Mouse (Mus musculus) intestine, postnatal 0 days (tissue): ENCODE data around the gene Ankrd63. TPM values are rescaled to one million over a fixed set of nuclear protein-coding genes. Genes with fewer than 3 reads are reported as not detected.

Experiments used
- ATAC-seq: fragments of 200-750 bp; cut with Nextera tagmentation; 2 replicates; pipeline ENCODE4 v1.8.0; 2017; ENCODE audit warnings: mild to moderate bottlenecking, moderate TSS enrichment, moderate library complexity
- H3K27ac ChIP-seq: fragments of 300-500 bp; sonication (generic); 2 replicates; pipeline ENCODE4 v1.5.1; 2014; ENCODE audit warnings: mild to moderate bottlenecking, low read depth, low read length, moderate library complexity
- H3K27me3 ChIP-seq: fragments of 300-500 bp; sonication (generic); replicated peaks from 2 replicates; pipeline ENCODE4 v1.6.1; 2014; ENCODE audit warnings: low read length, mixed read lengths; ENCODE audit not compliant: control insufficient read depth, insufficient read depth
- H3K36me3 ChIP-seq: fragments of 300-500 bp; sonication (generic); 2 replicates; pipeline ENCODE4 v1.6.1; 2014; ENCODE audit warnings: mild to moderate bottlenecking, moderate library complexity; ENCODE audit not compliant: control insufficient read depth, insufficient read depth
- H3K4me1 ChIP-seq: fragments of 300-500 bp; sonication (generic); replicated peaks from 2 replicates; pipeline ENCODE4 v1.6.1; 2014; ENCODE audit warnings: antibody characterized with exemption, low read length, mixed read lengths; ENCODE audit not compliant: control insufficient read depth, insufficient read depth
- H3K4me2 ChIP-seq: fragments of 300-500 bp; sonication (generic); replicated peaks from 2 replicates; pipeline ENCODE4 v1.6.1; 2014; ENCODE audit warnings: low read depth, mild to moderate bottlenecking, moderate library complexity
- H3K4me3 ChIP-seq: fragments of 300-500 bp; sonication (generic); 2 replicates; pipeline ENCODE4 v1.5.1; 2014; ENCODE audit warnings: low read depth, low read length
- H3K9ac ChIP-seq: fragments of 300-500 bp; sonication (generic); 2 replicates; pipeline ENCODE4 v1.6.1; 2014; ENCODE audit warnings: mild to moderate bottlenecking, low read depth, low read length
- H3K9me3 ChIP-seq: fragments of 300-500 bp; sonication (generic); 2 replicates; pipeline ENCODE4 v1.6.1; 2016; ENCODE audit warnings: mixed run types; ENCODE audit not compliant: control insufficient read depth
- CTCF ChIP-seq: sonication (generic); IDR thresholded peaks from 2 replicates; pipeline ENCODE4 v1.5.1; 2016; ENCODE audit warnings: low read depth, mild to moderate bottlenecking, control low read depth, antibody characterized with exemption, moderate library complexity
- WGBS: fragments of 180-500 bp; shearing (Covaris S2); extraction: QIAGEN DNeasy Blood & Tissue Kit; methylation state at CpG from one replicate; pipeline ENCODE4 v1.1.7; 2014; 5-methylcytosine and 5-hydroxymethylcytosine counted together
- polyA plus RNA-seq: library from polyadenylated mRNA; unstranded; fragments of >200 nt; fragmentation: Nextera tagmentation; extraction: Ambion mirVana; gene quantifications from 2 replicates; pipeline ENCODE4 v1.2.1, GENCODE M21; 2015

The Ankrd63 gene
- polyA plus RNA-seq, 1 experiment from 2014 or later, result 0.65 TPM

DNA sequence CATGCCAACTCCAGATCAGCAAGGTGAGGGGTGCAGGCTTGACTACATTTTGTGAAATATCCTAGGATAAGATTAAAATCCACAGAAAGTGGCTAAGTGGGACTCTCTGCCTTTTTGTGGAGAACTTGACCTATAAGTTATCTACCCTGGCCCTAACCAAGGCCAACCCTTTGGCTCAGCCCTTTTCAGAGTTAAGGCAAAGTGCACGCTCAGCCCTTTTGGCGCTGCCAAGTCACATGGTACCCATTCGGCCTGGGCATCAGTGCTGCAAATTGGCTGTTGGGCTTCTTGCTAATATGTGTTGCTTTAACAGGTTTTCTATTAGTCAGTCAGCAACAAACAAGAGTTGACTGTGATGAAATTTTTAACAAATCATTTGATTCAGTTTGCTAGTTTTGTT lies 16.0 kb downstream of the Ankrd63 start:
- Histone ChIP-seq H3K27ac (no peak overlapping the region), H3K4me1 (no peaks in the 10 kb centered on the region), H3K27me3 (no peaks in the 10 kb centered on the region), H3K36me3 (no peaks in the 10 kb centered on the region), H3K4me2 (no peak overlapping the region), H3K4me3 (no peak overlapping the region), H3K9ac (no peak overlapping the region), H3K9me3 (no peaks in the 10 kb centered on the region)
- ATAC-seq, result no peak
- TF ChIP-seq CTCF, result no peak
- WGBS, result 84% methylated on average over 3 of the region's 3 CpGs

DNA sequence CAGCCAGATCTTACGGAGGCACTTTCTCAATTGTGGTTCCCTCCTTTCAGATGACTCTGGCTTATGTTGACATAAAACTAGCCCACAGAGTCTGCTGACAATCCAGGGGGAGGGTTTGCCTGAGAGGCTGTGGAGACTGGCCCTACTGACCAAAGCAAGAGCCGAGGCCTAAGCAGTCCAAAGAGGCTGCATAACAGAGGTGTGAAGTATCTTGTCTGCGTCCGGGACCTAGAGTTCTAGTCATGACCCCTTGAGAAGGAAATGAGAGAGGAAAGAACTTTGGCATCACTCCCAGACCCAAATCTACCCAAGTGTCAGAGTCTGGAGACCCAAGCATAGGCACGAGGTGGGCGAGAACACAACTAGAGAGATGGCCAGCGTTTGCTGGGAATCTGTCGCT lies 17.1 kb downstream of the Ankrd63 start:
- no peak overlapping the region for H3K4me2 ChIP-seq
- H3K36me3 ChIP-seq, result no peaks in the 10 kb centered on the region
- ATAC-seq, result no peak
- no peak overlapping the region for H3K9ac ChIP-seq
- H3K4me3 ChIP-seq, result no peak overlapping the region
- no peaks in the 10 kb centered on the region for H3K9me3 ChIP-seq
- no peak for TF ChIP-seq CTCF
- 64% methylated on average over 8 of the region's 8 CpGs for WGBS
- H3K4me1 ChIP-seq, result no peaks in the 10 kb centered on the region
- H3K27me3 ChIP-seq, result no peaks in the 10 kb centered on the region
- no peak overlapping the region for H3K27ac ChIP-seq

DNA sequence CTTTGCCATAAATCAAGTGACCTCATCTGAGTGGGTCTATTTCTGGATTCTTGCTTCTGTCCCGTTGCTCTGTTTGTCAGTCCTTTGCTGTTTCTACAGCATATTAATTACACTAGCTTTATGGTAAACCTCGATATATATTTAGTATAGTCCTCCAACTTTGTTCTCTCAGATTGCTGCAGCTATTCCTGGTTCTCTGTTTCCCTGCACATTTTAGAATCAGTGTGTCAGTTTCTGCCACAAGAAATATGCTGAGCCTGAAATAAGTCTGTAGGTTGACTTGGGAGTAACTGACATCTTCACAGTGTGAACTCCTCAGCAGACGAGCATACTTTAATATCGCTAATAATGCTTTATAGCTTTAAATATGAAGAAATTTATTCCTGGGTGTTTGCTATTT lies 18.7 kb downstream of the Ankrd63 start:
- no peak overlapping the region for H3K27ac ChIP-seq
- H3K9ac ChIP-seq, result no peak overlapping the region
- WGBS, result 83% methylated on average over 4 of the region's 4 CpGs

DNA sequence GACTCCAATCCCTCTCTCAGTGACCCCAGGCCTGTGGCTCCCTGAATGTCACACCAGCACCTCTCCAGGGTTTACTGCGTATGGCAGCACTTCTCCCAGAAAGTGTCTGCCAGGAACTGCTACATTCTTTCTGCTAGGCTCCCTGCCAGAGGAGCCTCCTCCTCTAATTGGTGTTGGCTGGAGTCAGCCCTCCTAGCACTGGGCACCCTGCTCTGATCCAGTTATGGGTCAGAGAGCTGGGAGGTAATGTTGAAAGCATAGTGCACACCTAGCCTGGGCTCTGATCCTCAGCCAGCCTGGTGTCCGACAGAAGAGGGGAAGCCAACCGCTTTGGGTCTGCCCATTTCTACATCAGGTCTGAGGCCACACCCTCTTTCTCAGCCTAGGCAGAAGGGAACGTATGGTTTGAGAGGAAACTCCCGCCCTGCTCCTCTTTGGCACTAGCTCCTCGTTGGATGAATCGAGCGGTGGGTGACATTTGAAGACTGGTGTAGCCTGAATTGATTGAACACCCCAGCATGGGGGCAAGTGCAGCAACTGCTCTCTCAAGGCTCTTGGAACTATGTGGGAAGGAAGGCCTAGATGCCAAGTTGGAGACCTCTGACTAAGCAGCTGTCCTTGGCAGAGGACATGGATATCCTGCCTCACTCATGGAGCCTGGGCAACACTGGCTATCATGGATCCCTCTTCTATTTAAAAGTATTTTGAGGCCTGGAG lies 21.1 kb downstream of the Ankrd63 start:
- ATAC-seq, result no peak
- Histone ChIP-seq H3K27me3 (no peaks in the 10 kb centered on the region; the same call in 1 of the 2 replicates), H3K4me2 (no peak overlapping the region), H3K4me3 (no peak overlapping the region), H3K9ac (no peak overlapping the region), H3K27ac (no peak overlapping the region), H3K36me3 (no peaks in the 10 kb centered on the region), H3K9me3 (no peaks in the 10 kb centered on the region), H3K4me1 (no peaks in the 10 kb centered on the region)
- WGBS, result 58% methylated on average over 8 of the region's 8 CpGs
- TF ChIP-seq CTCF, result no peak

More for the DNA sequence above, 18.7 kb downstream of the Ankrd63 start:
- H3K4me2 ChIP-seq, result no peak overlapping the region
- H3K4me1 ChIP-seq, result no peaks in the 10 kb centered on the region
- no peaks in the 10 kb centered on the region for H3K27me3 ChIP-seq
- H3K36me3 ChIP-seq, result no peaks in the 10 kb centered on the region
- H3K9me3 ChIP-seq, result no peaks in the 10 kb centered on the region
- no peak for ATAC-seq
- TF ChIP-seq CTCF, result no peak
- H3K4me3 ChIP-seq, result no peak overlapping the region

DNA sequence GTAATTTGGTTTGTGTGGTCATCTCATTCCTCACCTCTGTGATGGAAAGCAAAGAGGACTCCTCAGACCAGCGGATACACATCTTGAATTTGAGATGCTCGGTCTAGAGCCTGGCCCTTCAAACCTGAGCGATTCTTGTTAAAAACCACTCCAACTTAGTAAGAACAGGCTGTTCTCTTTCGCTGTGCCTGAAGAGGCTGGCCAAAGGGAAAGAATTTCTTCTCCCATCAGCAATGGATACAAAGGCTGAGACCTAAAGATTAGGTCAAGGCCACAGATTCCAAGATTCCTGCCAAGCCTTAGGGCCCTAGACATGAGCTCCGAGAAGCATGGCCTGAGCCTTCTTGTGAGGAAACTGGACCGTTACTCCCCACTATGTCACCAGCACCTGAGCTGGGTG lies 22.8 kb downstream of the Ankrd63 start:
- peaks cover 12% of the 10 kb centered on the region for H3K27me3 ChIP-seq
- H3K4me2 ChIP-seq, result no peak overlapping the region
- H3K4me1 ChIP-seq, result no peaks in the 10 kb centered on the region
- H3K9ac ChIP-seq, result no peak overlapping the region
- no peak for TF ChIP-seq CTCF
- no peak overlapping the region for H3K27ac ChIP-seq
- H3K4me3 ChIP-seq, result no peak overlapping the region
- WGBS, result 91% methylated on average over 6 of the region's 6 CpGs
- no peaks in the 10 kb centered on the region for H3K9me3 ChIP-seq
- H3K36me3 ChIP-seq, result no peaks in the 10 kb centered on the region
- no peak for ATAC-seq

DNA sequence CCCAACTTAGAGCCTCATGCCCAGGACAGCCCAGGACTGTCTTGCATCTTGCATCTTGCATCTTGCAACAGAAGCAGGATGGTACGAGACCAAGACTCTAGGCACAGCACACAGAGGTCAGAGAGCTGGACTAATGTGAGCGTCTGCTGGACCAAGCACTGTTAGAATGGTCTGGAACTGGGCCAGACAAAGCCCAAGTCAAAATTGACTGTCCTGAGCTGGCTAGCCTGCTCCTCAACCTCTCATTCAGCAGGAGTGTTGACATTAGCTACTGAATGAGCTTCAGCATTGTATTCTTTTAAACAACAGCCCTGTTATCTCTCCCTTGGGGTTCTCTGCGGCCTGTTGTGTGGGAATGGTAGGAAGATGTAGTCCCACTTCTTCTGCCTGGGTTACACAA lies 24.2 kb downstream of the Ankrd63 start:
- Histone ChIP-seq H3K27ac (no peak overlapping the region), H3K9ac (no peak overlapping the region), H3K4me2 (no peak overlapping the region), H3K9me3 (no peaks in the 10 kb centered on the region), H3K4me1 (no peaks in the 10 kb centered on the region), H3K4me3 (no peak overlapping the region), H3K27me3 (peaks cover 21% of the 10 kb centered on the region), H3K36me3 (no peaks in the 10 kb centered on the region)
- no peak for ATAC-seq
- WGBS, result 89% methylated on average over 3 of the region's 3 CpGs
- TF ChIP-seq CTCF, result no peak

DNA sequence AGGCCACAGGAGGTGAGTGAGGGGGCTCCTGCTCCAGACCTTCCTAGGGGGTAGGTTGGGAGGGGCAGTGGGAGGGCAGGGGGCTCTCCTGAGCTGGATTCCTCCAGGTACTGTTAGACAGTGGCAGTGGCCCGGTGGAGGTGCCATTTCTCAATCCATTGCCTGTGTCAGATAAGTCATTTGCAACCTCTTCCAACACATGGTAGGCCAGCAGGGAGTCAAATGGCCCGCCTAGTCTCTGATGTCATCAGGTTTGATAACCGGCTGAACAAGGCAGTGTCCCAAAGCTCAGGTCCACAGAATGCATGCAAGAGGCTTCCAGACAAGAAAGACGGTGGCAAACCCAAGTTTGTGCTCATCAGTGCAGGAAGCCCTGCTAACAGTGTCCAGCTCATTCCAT lies 25.9 kb downstream of the Ankrd63 start:
- Histone ChIP-seq H3K4me3 (peak overlapping the region; percentile 51), H3K27ac (no peak overlapping the region), H3K4me1 (no peaks in the 10 kb centered on the region), H3K4me2 (peak overlapping the region; percentile 93), H3K9ac (0 out of 2 replicates have a peak overlapping the region, but pooled peaks have one; percentile 40), H3K9me3 (no peaks in the 10 kb centered on the region), H3K36me3 (no peaks in the 10 kb centered on the region), H3K27me3 (peaks cover 21% of the 10 kb centered on the region)
- TF ChIP-seq CTCF, result no peak
- ATAC-seq, result peak; percentile 60; the same call in 1 of the 2 replicates
- WGBS, result 20% methylated on average over 4 of the region's 4 CpGs
